Mouse (Mus musculus) liver, embryonic 13.5 days (tissue): ENCODE measurements around the gene Fbxo28. TPM values are rescaled to one million over a fixed set of nuclear protein-coding genes. Genes with fewer than 3 reads are reported as not detected.

ENCODE experiments used
- ATAC-seq: fragments of 200-750 bp; cut with Nextera tagmentation; 2 replicates; pipeline ENCODE4 v1.8.0; 2017; ENCODE audit warnings: low read depth, mild to moderate bottlenecking, moderate number of reproducible peaks, moderate library complexity
- DNase-seq: peaks from one replicate; pipeline ENCODE4 v3.0.0; 2022
- H3K27ac ChIP-seq: fragments of 300-500 bp; sonication (generic); 2 replicates; pipeline ENCODE4 v1.5.1; 2015; ENCODE audit warnings: moderate library complexity, mild to moderate bottlenecking, inconsistent platforms
- H3K27me3 ChIP-seq: fragments of 300-500 bp; sonication (generic); 2 replicates; pipeline ENCODE4 v1.6.1; 2015; ENCODE audit warnings: mild to moderate bottlenecking, inconsistent platforms
- H3K36me3 ChIP-seq: fragments of 300-500 bp; sonication (generic); 2 replicates; pipeline ENCODE4 v1.6.1; 2015; ENCODE audit warnings: mild to moderate bottlenecking, inconsistent platforms
- H3K4me1 ChIP-seq: fragments of 300-500 bp; sonication (generic); replicated peaks from 2 replicates; pipeline ENCODE4 v1.6.1; 2015; ENCODE audit warnings: inconsistent platforms
- H3K4me2 ChIP-seq: fragments of 300-500 bp; sonication (generic); 2 replicates; pipeline ENCODE4 v1.6.1; 2015; ENCODE audit warnings: inconsistent platforms, mild to moderate bottlenecking, moderate library complexity
- H3K4me3 ChIP-seq: fragments of 300-500 bp; sonication (generic); replicated peaks from 2 replicates; pipeline ENCODE4 v1.5.1; 2015; ENCODE audit warnings: mild to moderate bottlenecking, inconsistent platforms
- H3K9ac ChIP-seq: fragments of 300-500 bp; sonication (generic); 2 replicates; pipeline ENCODE4 v1.6.1; 2015; ENCODE audit warnings: mild to moderate bottlenecking, inconsistent platforms
- H3K9me3 ChIP-seq: fragments of 300-500 bp; sonication (generic); replicated peaks from 2 replicates; pipeline ENCODE4 v1.6.1; 2016; ENCODE audit warnings: inconsistent platforms
- WGBS: fragments of 180-500 bp; shearing (Covaris S2); methylation state at CpG from one replicate; pipeline ENCODE4 v1.1.7; 2015; ENCODE audit not compliant: insufficient replicate concordance; 5-methylcytosine and 5-hydroxymethylcytosine counted together
- polyA plus RNA-seq: library from polyadenylated mRNA; unstranded; fragments of >200 nt; fragmentation: Nextera tagmentation; extraction: Ambion mirVana; gene quantifications from 2 replicates; pipeline ENCODE4 v1.2.1, GENCODE M21; 2015

Gene Fbxo28
- polyA plus RNA-seq, 1 experiment from 2014 or later, result 6.9 TPM

GRCm38 (mm10) chr1:182287781-182288180, 53.6 kb downstream of the Fbxo28 start:
- no peak for DNase-seq
- WGBS, result 70% methylated on average over 7 of the region's 7 CpGs
- Histone ChIP-seq H3K4me2 (no peak overlapping the region), H3K9me3 (no peaks in the 10 kb centered on the region), H3K27ac (no peak overlapping the region), H3K4me3 (no peak overlapping the region), H3K36me3 (no peaks in the 10 kb centered on the region), H3K27me3 (no peaks in the 10 kb centered on the region), H3K4me1 (peaks cover 20% of the 10 kb centered on the region), H3K9ac (no peak overlapping the region)
- ATAC-seq, result no peak

- DNase-seq (no peak), ATAC-seq (no peak)
- H3K36me3 ChIP-seq, result peaks cover 3% of the 10 kb centered on the region; the same call in 1 of the 2 replicates
- H3K4me3 ChIP-seq, result no peak overlapping the region
- peaks cover 40% of the 10 kb centered on the region for H3K4me1 ChIP-seq
- H3K4me2 ChIP-seq, result no peak overlapping the region
- no peak overlapping the region for H3K27ac ChIP-seq
- H3K9ac ChIP-seq, result no peak overlapping the region
- 82% methylated on average over 2 of the region's 2 CpGs for WGBS
- no peaks in the 10 kb centered on the region for H3K9me3 ChIP-seq
- H3K27me3 ChIP-seq, result no peaks in the 10 kb centered on the region
Observed at GRCm38 (mm10) chr1:182284795-182285194, 56.6 kb downstream of the Fbxo28 start.

GRCm38 (mm10) chr1:182283231-182283630, 58.2 kb downstream of the Fbxo28 start:
- H3K4me1 ChIP-seq, result peaks cover 40% of the 10 kb centered on the region
- H3K27me3 ChIP-seq, result no peaks in the 10 kb centered on the region
- H3K4me3 ChIP-seq, result peak overlapping the region; percentile 73
- H3K27ac ChIP-seq, result no peak overlapping the region
- H3K36me3 ChIP-seq, result peaks cover 16% of the 10 kb centered on the region
- peak overlapping the region; percentile 55 for H3K9ac ChIP-seq
- peak overlapping the region; percentile 94 for H3K4me2 ChIP-seq
- DNase-seq (no peak), ATAC-seq (no peak)
- no peaks in the 10 kb centered on the region for H3K9me3 ChIP-seq
- 31% methylated on average over 7 of the region's 7 CpGs for WGBS

- H3K4me2 ChIP-seq, result peak within 1 kb of the TSS; percentile 94
- no peaks in the 10 kb centered on the region for H3K9me3 ChIP-seq
- peak within 1 kb of the TSS; percentile 86 for H3K9ac ChIP-seq
- no peaks in the 10 kb centered on the region for H3K27me3 ChIP-seq
- peak within 1 kb of the TSS; percentile 73 for H3K4me3 ChIP-seq
- under 1% methylated on average over 92 of the region's 94 CpGs for WGBS
- peaks cover 25% of the 10 kb centered on the region for H3K36me3 ChIP-seq
- peak; percentile 95 for DNase-seq
- H3K4me1 ChIP-seq, result peaks cover 40% of the 10 kb centered on the region
- peak within 1 kb of the TSS; percentile 90 for H3K27ac ChIP-seq
- peak; percentile 87 for ATAC-seq
Observed at GRCm38 (mm10) chr1:182282091-182283075, 59.0 kb downstream of the Fbxo28 start, which contains the start of gene Degs1. Degs1 (minus strand) TSS chr1:182282804.

GRCm38 (mm10) chr1:182281251-182281711, 60.1 kb downstream of the Fbxo28 start:
- Histone ChIP-seq H3K4me2 (peak overlapping the region; percentile 94), H3K27ac (peak overlapping the region; percentile 90), H3K36me3 (peaks cover 36% of the 10 kb centered on the region), H3K27me3 (no peaks in the 10 kb centered on the region), H3K9me3 (no peaks in the 10 kb centered on the region), H3K9ac (peak overlapping the region; percentile 86), H3K4me3 (peak overlapping the region; percentile 73), H3K4me1 (peaks cover 40% of the 10 kb centered on the region)
- peak; percentile 83 for ATAC-seq
- WGBS, result 3% methylated on average over 9 of the region's 9 CpGs
- DNase-seq, result peak; percentile 71

- DNase-seq (no peak), ATAC-seq (no peak)
- Histone ChIP-seq H3K9me3 (no peaks in the 10 kb centered on the region), H3K27ac (peak overlapping the region; percentile 90), H3K4me1 (peaks cover 40% of the 10 kb centered on the region), H3K27me3 (no peaks in the 10 kb centered on the region), H3K9ac (peak overlapping the region; percentile 86), H3K4me3 (peak overlapping the region; percentile 73), H3K36me3 (peaks cover 41% of the 10 kb centered on the region), H3K4me2 (peak overlapping the region; percentile 94)
- WGBS, result 65% methylated on average over 11 of the region's 11 CpGs
Observed at GRCm38 (mm10) chr1:182280577-182280976, 60.9 kb downstream of the Fbxo28 start.

- ATAC-seq, result no peak
- no peak for DNase-seq
- 85% methylated on average over 6 of the region's 6 CpGs for WGBS
- H3K9ac ChIP-seq, result peak overlapping the region; percentile 86; the same call in 1 of the 2 replicates
- no peaks in the 10 kb centered on the region for H3K27me3 ChIP-seq
- no peaks in the 10 kb centered on the region for H3K9me3 ChIP-seq
- H3K4me2 ChIP-seq, result peak overlapping the region; percentile 94
- peaks cover 40% of the 10 kb centered on the region for H3K4me1 ChIP-seq
- H3K4me3 ChIP-seq, result peak overlapping the region; percentile 73; the same call in 1 of the 2 replicates
- peaks cover 47% of the 10 kb centered on the region for H3K36me3 ChIP-seq
- H3K27ac ChIP-seq, result peak overlapping the region; percentile 90
Observed at GRCm38 (mm10) chr1:182280046-182280445, 61.4 kb downstream of the Fbxo28 start.

- ATAC-seq, result no peak
- DNase-seq, result no peak
- 86% methylated on average over 4 of the region's 4 CpGs for WGBS
- Histone ChIP-seq H3K4me1 (peaks cover 36% of the 10 kb centered on the region), H3K4me2 (no peak overlapping the region), H3K9me3 (no peaks in the 10 kb centered on the region), H3K27ac (no peak overlapping the region), H3K36me3 (peaks cover 52% of the 10 kb centered on the region), H3K4me3 (no peak overlapping the region), H3K9ac (no peak overlapping the region), H3K27me3 (no peaks in the 10 kb centered on the region)
Observed at GRCm38 (mm10) chr1:182279436-182279835, 62.0 kb downstream of the Fbxo28 start.

- H3K4me1 ChIP-seq, result peaks cover 4% of the 10 kb centered on the region
- no peak overlapping the region for H3K27ac ChIP-seq
- no peaks in the 10 kb centered on the region for H3K27me3 ChIP-seq
- WGBS, result 70% methylated on average over 6 of the region's 6 CpGs
- H3K9ac ChIP-seq, result no peak overlapping the region
- no peak overlapping the region for H3K4me2 ChIP-seq
- H3K36me3 ChIP-seq, result peaks cover 73% of the 10 kb centered on the region
- ATAC-seq (no peak), DNase-seq (no peak)
- H3K9me3 ChIP-seq, result no peaks in the 10 kb centered on the region
- no peak overlapping the region for H3K4me3 ChIP-seq
Observed at GRCm38 (mm10) chr1:182275109-182275508, 66.3 kb downstream of the Fbxo28 start.

GRCm38 (mm10) chr1:182271632-182272031, 69.8 kb downstream of the Fbxo28 start:
- H3K27ac ChIP-seq, result no peak overlapping the region; the same call in 1 of the 2 replicates
- no peaks in the 10 kb centered on the region for H3K27me3 ChIP-seq
- DNase-seq (no peak), ATAC-seq (no peak)
- no peak overlapping the region for H3K4me2 ChIP-seq
- peaks cover 41% of the 10 kb centered on the region for H3K36me3 ChIP-seq
- peaks cover 4% of the 10 kb centered on the region; the same call in 1 of the 2 replicates for H3K4me1 ChIP-seq
- 73% methylated on average over 5 of the region's 5 CpGs for WGBS
- H3K4me3 ChIP-seq, result no peak overlapping the region
- no peaks in the 10 kb centered on the region for H3K9me3 ChIP-seq
- no peak overlapping the region for H3K9ac ChIP-seq

GRCm38 (mm10) chr1:182271130-182271529, 70.3 kb downstream of the Fbxo28 start:
- H3K4me2 ChIP-seq, result no peak overlapping the region
- ATAC-seq (no peak), DNase-seq (no peak)
- H3K4me3 ChIP-seq, result no peak overlapping the region
- H3K9ac ChIP-seq, result no peak overlapping the region
- no peak overlapping the region for H3K27ac ChIP-seq
- H3K27me3 ChIP-seq, result no peaks in the 10 kb centered on the region
- H3K9me3 ChIP-seq, result no peaks in the 10 kb centered on the region
- H3K36me3 ChIP-seq, result peaks cover 37% of the 10 kb centered on the region
- 0 out of 2 replicates have a peak, but pooled peaks cover 5% of the 10 kb centered on the region for H3K4me1 ChIP-seq
- 66% methylated on average over 5 of the region's 5 CpGs for WGBS
